Mouse (Mus musculus) left cerebral cortex, postnatal 14 days (tissue): ENCODE data around the gene Arvcf. TPM values are rescaled to one million over a fixed set of nuclear protein-coding genes. Genes with fewer than 3 reads are reported as not detected.

Experiments
- DNase-seq, 2 experiments: peaks; one replicate each; pipeline ENCODE4 v3.0.0; 2021 to 2022; ENCODE audit warnings: low spot score in 2 of 2, mixed read lengths in 1 of 2
- intact Hi-C: fragments of 180-260 bp; cut with DNase I; formaldehyde crosslinking; loops from one replicate; pipeline ENCODE4 v1.15.1; 2025
- total RNA-seq, 2 experiments: library from RNA; stranded (reverse); gene quantifications; 2 replicates each; pipeline ENCODE4 v1.2.3; 2021

The Arvcf gene
- total RNA-seq, 2 experiments from 2014 or later, result 41.4 to 42.3 TPM

DNA sequence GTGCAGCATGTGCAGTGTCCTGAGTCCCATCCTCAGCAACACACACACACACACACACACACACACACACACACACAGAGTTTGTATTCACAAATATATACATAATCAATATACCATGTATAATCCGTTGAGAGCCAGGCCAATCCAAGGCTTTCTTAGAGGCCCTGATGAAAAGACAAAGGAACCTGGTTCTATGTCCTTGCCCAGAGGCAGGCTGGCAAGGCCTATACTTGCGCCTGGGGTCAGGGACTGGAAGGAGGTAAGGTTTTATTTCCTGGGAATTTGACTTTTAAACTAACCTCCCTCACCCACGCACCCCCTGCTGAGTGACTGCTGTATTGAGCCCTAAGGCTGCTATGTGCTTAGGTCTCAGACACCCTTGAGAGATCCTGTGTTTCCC lies 72.6 kb downstream of the Arvcf start:
- no peak for DNase-seq
- intact Hi-C loops, result no loop called here

DNA sequence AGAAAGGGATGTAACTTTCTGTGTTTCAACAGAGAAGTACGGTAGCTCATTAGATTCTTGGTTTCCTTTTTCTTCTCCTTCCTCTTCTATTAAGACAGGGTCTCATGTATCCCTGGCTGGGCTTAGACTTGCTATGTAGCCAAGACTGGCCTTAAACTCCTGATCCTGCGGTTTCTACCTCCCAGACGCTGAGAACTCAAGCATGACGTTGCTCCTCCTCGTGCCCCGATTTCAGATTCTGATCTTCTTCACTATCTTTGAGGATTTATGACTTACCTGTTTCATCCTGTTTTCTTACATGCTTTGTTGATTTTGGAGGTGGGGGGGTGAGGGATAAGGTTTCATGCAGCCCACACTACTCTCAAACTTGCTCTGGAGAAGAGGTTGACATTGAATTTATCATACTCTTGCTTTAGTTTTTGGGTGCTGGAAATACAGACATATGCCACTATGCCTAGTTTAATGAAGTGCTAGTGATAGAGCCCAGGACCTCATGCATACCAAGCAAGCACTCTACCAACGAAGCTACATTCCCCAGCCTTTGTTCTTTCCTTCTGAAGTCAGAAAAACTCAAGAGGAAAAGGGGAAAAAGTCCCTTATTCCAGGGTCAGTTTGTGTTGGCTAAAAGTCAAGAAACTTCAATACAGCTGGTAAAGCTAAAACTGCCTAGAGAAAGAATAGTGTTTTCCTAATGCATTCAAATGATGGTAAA lies 75.4 kb downstream of the Arvcf start:
- intact Hi-C loops, result no loop called here
- no peak for DNase-seq

DNA sequence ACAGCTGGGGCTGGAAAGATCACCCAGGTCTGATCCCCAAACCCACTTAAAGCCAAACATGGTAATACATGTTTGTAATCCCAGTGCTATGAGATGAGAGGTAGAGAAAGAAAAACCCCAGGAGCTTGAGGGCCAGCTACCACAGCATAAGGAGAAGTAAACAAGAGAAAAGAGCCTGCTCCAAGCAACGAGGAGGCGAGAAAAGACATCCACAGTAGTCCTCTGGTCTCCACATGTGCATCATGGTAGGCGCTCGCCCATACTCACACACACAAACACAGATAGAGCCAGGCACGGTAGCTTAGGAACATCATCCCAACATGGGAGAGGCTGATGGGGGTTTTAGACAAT lies 75.9 kb downstream of the Arvcf start:
- intact Hi-C loops, result no loop called here
- DNase-seq, result no peak

DNA sequence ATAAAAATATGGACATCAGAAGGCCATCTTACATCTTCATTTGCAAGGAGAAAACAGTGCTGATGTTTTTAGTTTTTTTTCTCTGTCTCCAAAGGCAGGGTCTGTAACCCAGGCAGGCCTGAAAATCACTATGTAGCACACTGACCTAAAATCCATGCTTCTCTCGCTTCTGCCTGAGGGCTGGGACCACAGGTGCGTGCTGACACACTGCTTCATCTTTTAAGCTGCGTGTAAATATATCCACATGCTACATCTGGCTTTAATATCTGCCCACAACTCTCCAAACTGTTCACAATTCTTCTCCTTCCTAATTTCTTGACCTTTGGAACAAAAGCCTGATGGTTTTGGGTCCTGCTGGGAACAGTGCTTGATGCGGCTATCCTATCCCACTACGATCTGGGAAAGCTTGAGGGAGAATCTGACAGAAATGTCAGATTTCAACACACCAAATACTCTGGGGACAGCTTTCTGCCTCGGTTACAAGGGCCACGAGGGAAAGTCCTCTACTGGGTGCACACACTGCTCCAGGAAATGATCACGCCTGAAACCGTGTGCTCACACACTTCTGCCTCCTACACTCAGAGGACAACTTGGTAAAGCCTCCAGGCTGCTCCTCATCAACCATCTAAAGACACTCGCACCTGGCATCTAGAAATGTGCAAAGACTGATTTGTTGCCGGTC lies 76.5 kb downstream of the Arvcf start:
- no peak for DNase-seq
- intact Hi-C loops, result loop anchor here (5.0 kb wide), 1 partner anchor 77 kb away; the partner anchor contains the start of genes Arvcf and Tango2

DNA sequence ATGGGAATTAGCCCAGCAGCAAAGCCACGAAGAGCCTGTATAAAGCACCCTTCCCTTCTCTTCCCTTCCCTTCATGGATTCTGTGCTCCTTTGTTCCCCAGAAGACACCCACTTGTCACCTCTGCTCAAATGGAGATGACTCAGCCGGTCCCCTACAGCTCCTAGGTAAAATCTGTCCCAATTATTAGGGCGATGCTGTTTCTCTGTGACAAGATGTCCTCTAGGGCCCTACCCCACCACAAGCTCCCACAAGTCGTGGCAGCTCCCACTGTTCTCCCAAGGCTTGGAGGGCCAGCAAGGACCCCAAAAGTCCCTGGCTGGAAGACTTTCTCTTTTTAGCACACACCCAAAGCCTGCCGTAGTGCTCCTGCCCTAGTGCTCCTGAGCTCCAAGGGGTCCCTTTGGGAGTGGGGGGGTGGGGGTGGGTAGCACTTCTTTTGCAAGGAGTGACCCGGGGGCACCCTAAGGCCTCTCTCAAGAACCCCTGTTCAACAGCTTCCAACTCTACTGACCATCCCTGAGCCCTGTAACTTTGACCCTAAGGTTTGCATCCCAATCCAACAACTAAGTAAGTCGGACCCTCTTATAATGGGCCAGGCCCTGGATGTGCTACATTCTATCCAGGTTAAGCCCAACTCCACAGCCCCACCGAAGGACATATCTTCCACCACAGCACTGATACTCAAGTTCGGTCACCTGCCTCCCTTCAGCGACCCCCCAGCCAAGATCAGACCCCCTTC lies 77.7 kb downstream of the Arvcf start:
- intact Hi-C loops, result loop anchor here (5.0 kb wide), 1 partner anchor 78 kb away; the partner anchor contains the start of genes Arvcf and Tango2
- DNase-seq, result no peak

DNA sequence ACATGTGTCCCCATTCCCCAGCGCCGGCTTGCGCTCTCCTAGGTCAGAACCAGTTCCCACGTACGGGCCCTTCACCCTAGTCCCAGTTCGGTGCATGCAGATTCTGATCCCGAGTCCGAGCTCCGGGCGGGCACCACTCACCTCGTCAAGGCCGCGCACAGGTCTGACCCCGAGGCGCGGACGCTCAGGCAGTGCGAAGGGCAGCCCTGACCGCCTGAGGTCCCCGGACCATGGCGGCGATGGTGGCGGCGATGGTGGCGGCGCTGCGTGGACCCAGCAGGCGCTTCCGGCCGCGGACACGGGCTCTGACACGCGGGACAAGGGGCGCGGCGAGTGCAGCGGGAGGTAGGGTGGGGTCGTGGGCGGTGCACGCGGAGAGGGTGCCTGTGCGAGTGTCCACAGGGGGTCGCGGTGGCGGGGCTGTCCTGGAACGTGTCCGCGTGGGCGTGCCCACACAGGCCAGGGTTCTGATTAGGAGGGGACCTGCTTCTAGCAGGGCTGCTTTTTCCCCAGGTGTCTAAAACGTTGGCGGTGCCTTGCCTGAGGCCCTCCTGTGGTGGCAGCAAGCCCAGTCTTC lies 78.3 kb downstream of the Arvcf start, which contains the start of gene Txnrd2:
Gene Txnrd2, plus strand, starts transcription at position 170 of the 577 bp plus-strand sequence.
- intact Hi-C loops, result loop anchor here (5.0 kb wide), 1 partner anchor 79 kb away; the partner anchor contains the start of genes Arvcf and Tango2
- peak; percentile 72 to 87 for DNase-seq

DNA sequence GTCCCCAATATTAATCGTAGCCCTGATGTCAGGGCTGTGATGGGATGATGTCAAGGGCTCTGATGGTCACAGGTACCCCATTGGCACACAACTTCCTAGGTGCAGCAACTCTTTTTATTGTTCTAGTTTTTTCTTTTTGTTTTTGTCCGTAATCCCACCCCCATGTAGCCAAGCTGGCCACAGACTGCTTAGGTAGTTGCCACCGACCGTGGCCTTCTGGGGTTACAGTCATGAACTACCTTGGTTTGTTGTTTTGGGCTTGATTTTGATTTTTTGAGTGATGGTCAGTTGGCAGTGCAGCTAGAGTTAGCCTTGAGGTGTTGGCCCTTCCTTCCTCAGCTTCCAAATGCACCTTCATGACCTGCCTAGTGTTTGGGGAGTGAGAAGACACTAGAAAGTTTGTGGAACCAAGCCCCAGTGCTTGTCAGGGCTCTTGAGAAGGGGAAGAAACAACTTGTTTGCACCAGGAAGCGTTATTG lies 78.9 kb downstream of the Arvcf start, which contains the start of gene Comt:
Gene Comt, minus strand, starts transcription at position 51 of the 479 bp plus-strand sequence.
- intact Hi-C loops, result loop anchor here (5.0 kb wide), 1 partner anchor 80 kb away; the partner anchor contains the start of genes Arvcf and Tango2
- no peak for DNase-seq

DNA sequence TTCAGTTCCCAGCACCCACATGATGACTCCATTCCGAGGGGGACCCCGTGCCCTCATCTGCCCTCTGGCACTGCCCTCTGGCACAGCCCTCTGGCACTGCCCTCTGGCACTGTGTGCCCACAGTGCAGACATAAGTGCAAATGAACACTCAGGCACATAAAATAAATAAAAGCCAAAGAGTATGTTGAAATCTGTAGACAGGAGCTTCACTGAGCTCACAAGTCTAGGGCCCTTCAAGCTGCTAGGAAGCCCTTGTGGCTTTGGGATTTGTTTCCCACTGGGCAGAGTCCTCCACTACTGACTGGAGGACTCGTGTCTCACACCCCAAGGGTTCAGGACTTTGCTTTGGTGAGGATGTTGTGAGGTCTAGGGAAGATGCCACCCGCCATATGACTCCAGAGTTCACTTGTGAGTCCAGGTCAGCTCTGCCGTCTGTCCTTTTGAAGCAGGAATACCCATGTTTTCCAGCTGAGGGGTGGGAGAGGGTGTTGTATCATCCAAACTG lies 80.1 kb downstream of the Arvcf start:
- DNase-seq, result no peak
- intact Hi-C loops, result loop anchor here (5.0 kb wide), 1 partner anchor 81 kb away; the partner anchor contains the start of genes Arvcf and Tango2

DNA sequence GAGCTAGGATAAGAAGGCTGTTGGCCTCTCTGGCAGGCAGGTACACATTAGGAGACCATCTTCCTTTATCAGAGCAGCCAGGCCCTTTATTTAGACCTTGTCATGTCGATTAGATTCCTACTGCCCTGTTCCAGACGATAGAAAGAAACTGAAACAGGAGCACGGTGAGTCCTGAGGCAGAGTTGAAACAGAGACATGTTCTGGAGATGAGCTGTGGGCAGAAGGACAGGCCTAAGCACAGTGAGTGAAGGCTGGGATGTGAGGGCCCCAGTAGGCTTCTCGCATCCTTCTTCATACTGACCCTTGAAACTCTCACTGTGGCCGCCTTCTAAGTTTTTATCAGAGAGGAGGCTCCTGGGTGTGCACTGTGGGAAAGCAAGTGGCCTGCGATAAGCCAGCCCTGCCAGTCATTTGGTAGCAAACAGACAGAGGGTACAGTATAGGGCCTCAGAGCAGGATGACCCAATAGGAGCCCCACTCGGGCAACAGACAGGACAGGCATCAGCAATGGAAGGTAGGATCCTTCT lies 80.6 kb downstream of the Arvcf start:
- no peak for DNase-seq
- intact Hi-C loops, result loop anchor here (5.0 kb wide), 1 partner anchor 81 kb away; the partner anchor contains the start of genes Arvcf and Tango2

DNA sequence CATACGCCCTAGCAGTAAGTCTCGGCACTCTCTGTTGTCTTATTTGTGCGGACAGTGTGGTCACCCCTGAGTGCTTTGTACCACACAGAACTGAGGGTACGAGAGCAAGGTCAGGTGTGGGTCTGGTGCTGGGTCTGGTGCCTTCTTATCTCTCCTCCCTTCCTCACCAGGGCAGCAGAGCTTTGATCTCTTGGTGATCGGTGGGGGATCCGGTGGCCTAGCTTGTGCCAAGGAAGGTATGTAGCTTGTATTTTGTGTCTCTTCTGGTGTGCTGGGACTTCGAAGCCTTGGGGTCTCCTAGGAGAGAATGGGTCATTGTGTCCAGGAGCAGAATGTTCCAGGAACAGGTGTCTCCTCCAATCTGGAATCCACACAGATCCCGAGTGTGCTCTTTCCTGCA lies 81.7 kb downstream of the Arvcf start:
- DNase-seq, result no peak

DNA sequence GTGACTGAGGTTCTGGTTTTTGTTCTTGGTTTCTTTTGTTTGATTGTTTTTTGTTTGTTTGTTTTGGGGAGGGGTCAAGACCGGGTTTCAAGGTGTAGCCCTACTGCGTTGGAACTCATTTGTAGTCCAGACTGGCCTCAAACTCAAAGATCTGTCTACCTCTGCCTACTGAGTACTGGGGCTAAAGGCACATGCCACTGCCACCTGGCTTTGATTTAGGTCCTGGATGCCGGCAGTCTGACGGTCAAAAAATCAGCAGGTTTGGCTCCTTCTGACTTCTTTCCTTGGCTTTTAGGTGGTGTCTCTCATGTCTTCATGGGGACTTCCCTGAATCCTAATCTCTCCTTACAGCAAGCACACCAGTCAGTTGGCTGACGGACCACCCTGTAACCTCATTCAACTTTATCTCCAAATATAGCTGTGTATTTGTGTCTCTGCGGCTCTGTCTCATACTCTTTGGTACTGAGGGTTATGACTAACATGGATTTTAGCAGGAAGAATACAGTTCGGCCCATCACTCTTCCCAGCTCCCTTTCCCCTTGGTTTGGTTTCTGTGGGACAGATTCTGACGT lies 82.7 kb downstream of the Arvcf start:
- intact Hi-C loops, result no loop called here

More for the DNA sequence above, 81.7 kb downstream of the Arvcf start:
- intact Hi-C loops, result loop anchor here (5.0 kb wide), 1 partner anchor 82 kb away; the partner anchor contains the start of genes Arvcf and Tango2

DNA sequence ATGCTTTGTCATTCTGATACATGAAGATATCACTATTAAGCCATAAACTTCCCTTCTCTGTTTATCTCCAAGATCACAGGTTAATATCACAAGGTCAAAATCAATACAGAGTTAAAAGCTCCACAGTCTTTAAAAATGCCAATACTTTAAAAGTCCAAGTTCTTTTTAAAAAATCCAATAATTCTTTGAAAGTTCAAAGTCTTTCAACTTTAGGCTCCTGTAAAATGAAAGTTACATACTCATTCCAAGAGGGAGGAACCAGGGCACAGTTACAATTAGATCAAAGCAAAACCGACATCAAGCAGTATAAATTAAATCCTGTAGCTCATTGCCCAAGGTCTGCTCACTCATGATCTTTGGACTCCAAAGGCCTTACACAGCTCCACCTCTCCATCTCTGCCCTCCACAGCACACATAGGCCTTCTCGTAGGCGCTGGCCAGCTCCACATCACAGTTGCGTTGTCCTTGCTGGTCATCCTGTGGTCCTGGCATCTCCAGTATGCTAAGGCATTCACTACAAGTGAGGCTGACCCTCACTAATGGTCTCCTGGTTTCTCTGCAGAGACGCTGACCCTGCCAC lies 85.4 kb downstream of the Arvcf start:
- intact Hi-C loops, result no loop called here
- DNase-seq, result no peak

More for the DNA sequence above, 82.7 kb downstream of the Arvcf start:
- no peak for DNase-seq

DNA sequence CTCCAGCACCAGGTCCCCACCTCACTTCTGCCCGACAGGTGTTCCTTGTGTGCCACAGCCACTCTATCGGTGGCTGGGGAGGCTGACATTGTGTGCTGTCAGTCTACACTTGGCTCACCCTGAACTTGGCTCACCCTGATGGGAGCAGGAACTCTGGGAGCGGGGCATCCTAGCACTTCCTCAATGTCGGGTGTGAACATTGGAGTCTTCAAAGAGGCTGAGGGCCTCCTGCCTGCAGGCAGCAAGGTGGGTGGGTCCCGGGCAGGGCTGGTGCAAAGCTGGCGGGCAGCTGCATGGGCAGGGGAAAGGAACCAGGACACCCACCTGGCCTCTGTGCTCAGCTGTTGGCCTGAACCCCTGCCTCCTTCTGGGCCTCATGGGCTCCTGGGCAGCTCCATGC lies 88.1 kb downstream of the Arvcf start:
- DNase-seq, result no peak
- intact Hi-C loops, result no loop called here

DNA sequence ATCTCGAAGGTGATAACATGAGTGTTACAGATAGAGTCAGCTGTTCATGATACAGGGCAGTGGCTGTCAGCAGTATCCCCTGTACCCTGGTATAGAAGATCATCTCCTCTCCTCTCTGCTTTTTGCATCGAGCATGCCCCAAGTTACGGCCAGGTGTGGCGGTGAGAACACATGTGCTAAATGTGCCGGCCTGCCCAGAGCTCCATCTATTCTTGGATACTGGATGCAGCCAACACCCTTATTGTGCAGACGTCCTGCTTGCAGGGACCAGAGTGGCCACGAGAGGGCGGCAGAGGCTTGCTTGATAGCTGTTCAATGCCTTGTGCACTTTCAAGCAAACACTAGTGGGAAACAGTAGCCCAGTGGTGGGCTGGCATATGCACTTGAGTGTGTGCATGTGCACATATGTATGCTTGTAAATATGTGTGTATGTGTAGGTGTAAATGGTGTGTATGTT lies 95.4 kb downstream of the Arvcf start:
- peak; percentile 98 to 99 for DNase-seq
- intact Hi-C loops, result loop anchor here (1.0 kb wide), 1 partner anchor 174 kb away; no protein-coding TSS in a partner anchor

DNA sequence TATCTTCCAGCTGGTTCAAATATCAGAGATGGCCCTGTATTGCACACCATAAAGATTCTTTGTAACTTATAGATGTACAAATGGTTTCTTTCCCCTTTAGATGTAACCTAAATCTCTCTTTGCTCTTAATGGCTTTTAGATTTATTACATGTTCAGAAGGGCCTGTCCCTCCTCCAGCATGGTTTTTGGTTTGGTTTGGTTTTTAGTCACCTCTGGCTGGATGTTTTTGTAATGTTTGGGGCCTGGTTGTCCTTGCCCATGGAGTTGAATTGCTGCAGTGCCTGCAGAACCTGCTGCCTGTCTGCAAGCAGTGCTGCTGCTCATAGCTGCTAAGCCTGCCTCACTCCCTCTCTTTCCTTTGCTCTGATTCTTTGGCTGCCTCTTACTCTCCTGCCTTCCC lies 99.3 kb downstream of the Arvcf start:
- intact Hi-C loops, result loop anchor here (5.0 kb wide), 1 partner anchor 65 kb away; no protein-coding TSS in a partner anchor
- DNase-seq, result no peak

DNA sequence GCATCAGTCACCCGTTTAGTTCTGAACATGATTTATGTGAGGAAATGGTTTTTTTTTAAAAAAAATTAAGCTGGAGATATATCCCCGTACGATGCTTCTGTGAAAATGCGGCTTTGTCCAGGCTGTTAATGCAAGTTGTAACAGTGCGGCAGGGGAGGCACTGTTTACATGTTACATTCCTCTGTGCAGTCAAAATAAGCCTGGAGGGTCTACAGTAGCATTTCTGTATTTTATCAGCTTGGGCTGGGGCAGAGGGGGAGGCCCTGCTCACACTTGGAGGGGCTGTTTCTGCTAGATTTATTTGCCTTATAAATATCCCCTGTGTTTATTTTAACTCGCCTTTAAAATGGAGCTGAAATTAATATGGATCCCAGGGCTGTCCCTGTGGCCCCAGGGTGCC lies 100.1 kb downstream of the Arvcf start:
- no peak for DNase-seq
- intact Hi-C loops, result loop anchor here (5.0 kb wide), 1 partner anchor 64 kb away; no protein-coding TSS in a partner anchor

DNA sequence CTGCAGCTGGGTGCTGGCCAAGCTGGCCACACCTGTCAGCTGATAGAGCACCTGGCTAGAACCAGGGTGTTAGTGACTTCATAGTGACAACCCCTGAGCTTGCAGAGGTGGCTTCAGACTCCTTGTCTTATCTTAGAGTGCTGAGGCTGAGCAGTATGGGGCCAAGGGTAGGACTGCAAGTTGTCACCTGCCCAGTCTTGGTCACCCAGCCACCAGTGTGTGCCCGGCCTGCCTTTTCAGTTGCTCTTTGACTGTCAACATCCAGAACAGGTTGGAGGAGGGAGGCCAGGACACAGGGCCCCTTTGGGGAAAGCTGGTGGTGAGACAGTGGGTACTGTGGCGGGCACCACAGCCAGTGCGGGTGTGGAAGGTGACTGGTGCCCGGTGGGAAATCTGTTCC lies 101.0 kb downstream of the Arvcf start:
- intact Hi-C loops, result loop anchor here (5.0 kb wide), 1 partner anchor 63 kb away; no protein-coding TSS in a partner anchor
- DNase-seq, result no peak
